Mouse (Mus musculus): ENCODE results near the gene Ubtd2. TPM values are rescaled to one million over a fixed set of nuclear protein-coding genes. Genes with fewer than 3 reads are reported as not detected.
A peak's percentile ranks its signal among the peaks of the same experiment; 100 is the strongest.

The Ubtd2 gene
- polyA plus RNA-seq, 1 experiment from 2014 or later, result 66.3 TPM

DNA sequence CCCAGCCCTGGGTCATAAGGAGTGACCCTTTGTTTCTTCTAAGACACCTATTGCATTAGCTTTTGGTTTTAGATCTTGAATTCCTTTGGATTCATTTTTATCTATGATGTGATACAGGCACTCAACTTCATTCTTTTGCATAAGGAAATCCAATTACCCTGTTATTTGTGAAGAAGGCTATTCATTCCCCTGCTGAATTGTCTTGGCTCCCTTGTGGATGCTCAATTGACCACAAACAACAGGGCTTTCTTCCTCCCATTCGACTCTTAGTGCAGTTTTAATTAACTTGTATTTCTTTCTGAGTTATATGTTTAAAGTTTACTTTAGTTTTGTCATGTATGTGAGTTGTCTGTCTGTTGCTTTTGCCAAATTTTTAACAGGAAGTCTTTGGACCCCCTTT, 10.9 kb upstream of the Ubtd2 start:
- WGBS, result 7% methylated on average over 1 of the region's 1 CpGs
- ATAC-seq (ENCODE audit: low FRiP score, low read depth), result no peak

DNA sequence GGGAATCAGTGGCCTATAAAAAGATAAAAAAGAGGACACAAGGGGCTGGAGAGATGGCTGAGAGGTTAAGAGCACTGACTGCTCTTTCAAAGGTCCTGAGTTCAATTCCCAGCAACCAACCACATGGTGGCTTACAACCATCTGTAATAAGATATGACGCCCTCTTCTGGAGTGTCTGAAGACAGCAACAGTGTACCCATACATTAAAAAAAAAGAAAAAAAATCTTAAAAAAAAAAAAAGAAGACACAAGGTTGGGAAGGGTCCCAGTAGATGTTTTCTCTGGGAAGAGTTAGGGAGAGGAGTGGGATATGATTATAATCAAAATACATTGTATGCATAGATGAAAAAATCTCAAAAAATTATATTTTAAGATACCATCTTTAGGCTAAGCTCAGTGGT, 10.0 kb upstream of the Ubtd2 start:
- Histone ChIP-seq H3K9me3 (no peaks in the 10 kb centered on the region), H3K9ac (replicated peaks) (no peak overlapping the region), H3K4me3 (no peak overlapping the region), H3K36me3 (no peaks in the 10 kb centered on the region), H3K27ac (replicated peaks) (no peak overlapping the region), H3K4me2 (replicated peaks) (no peak overlapping the region), H3K27me3 (no peaks in the 10 kb centered on the region), H3K4me1 (no peaks in the 10 kb centered on the region; the same call in 1 of the 2 replicates)
- WGBS, result 64% methylated on average over 1 of the region's 1 CpGs
- no peak for ATAC-seq (ENCODE audit: low FRiP score, low read depth)

More for the DNA sequence above, 10.9 kb upstream of the Ubtd2 start:
- Histone ChIP-seq H3K27ac (replicated peaks) (no peak overlapping the region), H3K4me3 (no peak overlapping the region), H3K9me3 (no peaks in the 10 kb centered on the region), H3K4me2 (replicated peaks) (no peak overlapping the region), H3K9ac (replicated peaks) (no peak overlapping the region), H3K27me3 (no peaks in the 10 kb centered on the region), H3K36me3 (no peaks in the 10 kb centered on the region), H3K4me1 (no peaks in the 10 kb centered on the region; the same call in 1 of the 2 replicates)

GRCm38 (mm10) chr11:32445637-32446226, 9.4 kb upstream of the Ubtd2 start:
- no peaks in the 10 kb centered on the region for H3K27me3 ChIP-seq
- H3K4me1 ChIP-seq, result no peaks in the 10 kb centered on the region; the same call in 1 of the 2 replicates
- no peak overlapping the region for H3K4me2 ChIP-seq (replicated peaks)
- H3K9me3 ChIP-seq, result no peaks in the 10 kb centered on the region
- no peaks in the 10 kb centered on the region for H3K36me3 ChIP-seq
- H3K27ac ChIP-seq (replicated peaks), result no peak overlapping the region
- 89% methylated on average over 6 of the region's 6 CpGs for WGBS
- ATAC-seq (ENCODE audit: low FRiP score, low read depth), result no peak
- no peak overlapping the region for H3K9ac ChIP-seq (replicated peaks)
- H3K4me3 ChIP-seq, result no peak overlapping the region

DNA sequence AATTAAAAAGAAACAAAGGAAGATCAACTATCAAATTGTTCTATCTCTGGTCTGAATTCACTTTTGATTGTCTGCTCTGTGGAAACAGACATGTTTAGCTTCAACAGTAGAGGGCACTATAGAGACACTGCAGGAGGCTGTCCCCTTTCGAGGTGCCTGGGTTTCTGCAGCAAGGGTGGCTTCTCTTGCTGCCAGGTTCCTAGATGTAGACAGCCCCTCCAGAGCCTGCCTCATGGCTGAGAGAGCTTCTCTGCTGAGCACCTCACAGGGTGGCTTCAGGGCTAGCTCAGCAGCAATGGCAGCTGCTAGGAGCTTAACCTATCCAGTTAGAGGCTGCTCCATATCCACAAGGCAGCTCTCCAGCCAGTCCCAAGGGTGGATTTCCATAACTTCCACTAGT, 5.0 kb upstream of the Ubtd2 start:
- Histone ChIP-seq H3K4me3 (no peak overlapping the region), H3K9me3 (no peaks in the 10 kb centered on the region), H3K27ac (replicated peaks) (no peak overlapping the region), H3K4me2 (replicated peaks) (no peak overlapping the region), H3K36me3 (no peaks in the 10 kb centered on the region), H3K4me1 (peaks cover 8% of the 10 kb centered on the region; the same call in 1 of the 2 replicates), H3K9ac (replicated peaks) (no peak overlapping the region), H3K27me3 (no peaks in the 10 kb centered on the region)
- ATAC-seq (ENCODE audit: low FRiP score, low read depth), result no peak
- WGBS, result 0% methylated on average over 1 of the region's 1 CpGs

- ATAC-seq (ENCODE audit: low FRiP score, low read depth), result no peak
- 90% methylated on average over 6 of the region's 6 CpGs for WGBS
- Histone ChIP-seq H3K9ac (replicated peaks) (no peak overlapping the region), H3K4me2 (replicated peaks) (no peak overlapping the region), H3K4me1 (peaks cover 10% of the 10 kb centered on the region), H3K27me3 (no peaks in the 10 kb centered on the region), H3K9me3 (no peaks in the 10 kb centered on the region), H3K36me3 (no peaks in the 10 kb centered on the region), H3K27ac (replicated peaks) (no peak overlapping the region), H3K4me3 (no peak overlapping the region)
Observed at GRCm38 (mm10) chr11:32451306-32451705, 3.9 kb upstream of the Ubtd2 start.

DNA sequence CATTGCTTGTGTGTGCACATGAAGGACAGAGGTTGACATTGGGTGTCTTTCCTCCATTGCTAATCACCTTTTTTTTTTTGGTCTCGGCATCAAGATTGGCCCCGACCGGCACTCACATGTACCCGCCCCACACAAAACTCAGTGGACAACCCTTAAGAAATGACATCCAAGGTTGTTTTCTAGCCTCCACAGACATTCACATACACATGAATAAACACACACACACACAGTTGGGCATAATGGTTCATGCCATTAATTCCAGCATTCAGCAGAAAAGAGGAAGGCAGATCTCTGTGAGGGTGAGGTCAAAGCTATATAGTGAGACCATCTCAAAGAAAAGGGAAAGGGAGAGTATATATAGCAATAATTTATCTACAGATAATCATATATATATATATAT, 2.4 kb upstream of the Ubtd2 start:
- no peaks in the 10 kb centered on the region for H3K9me3 ChIP-seq
- no peak overlapping the region for H3K4me2 ChIP-seq (replicated peaks)
- no peak overlapping the region for H3K4me3 ChIP-seq
- ATAC-seq (ENCODE audit: low FRiP score, low read depth), result no peak
- peaks cover 20% of the 10 kb centered on the region for H3K4me1 ChIP-seq
- no peaks in the 10 kb centered on the region for H3K36me3 ChIP-seq
- H3K27me3 ChIP-seq, result no peaks in the 10 kb centered on the region
- no peak overlapping the region for H3K27ac ChIP-seq (replicated peaks)
- no peak overlapping the region for H3K9ac ChIP-seq (replicated peaks)
- WGBS, result 90% methylated on average over 4 of the region's 4 CpGs

DNA sequence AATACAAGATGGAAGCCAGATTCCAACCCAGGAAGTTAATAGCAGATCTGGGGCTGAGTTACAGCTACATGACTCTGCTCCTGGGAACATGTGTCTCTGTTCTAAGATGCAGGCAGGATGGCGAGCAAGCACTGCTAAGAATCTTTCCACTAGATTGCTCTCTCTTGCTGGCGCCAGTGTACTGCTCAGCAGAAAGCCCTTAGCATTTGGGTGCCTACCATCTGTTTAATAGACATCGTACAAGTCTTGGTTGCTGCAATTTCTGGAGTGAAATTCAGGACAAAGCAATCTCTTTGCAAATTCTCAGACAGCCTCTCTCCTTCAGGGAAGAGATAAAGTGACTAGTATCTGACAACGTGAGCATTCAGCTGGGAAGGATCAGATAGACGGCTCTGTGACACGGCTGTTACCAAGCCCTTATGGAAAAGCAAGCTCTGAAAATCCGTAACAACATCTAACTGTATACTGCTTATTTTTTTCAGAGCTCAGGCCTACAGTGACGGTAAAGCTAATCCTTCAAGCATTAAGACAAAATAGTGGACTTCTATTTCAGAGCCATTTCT, 1.7 kb upstream of the Ubtd2 start:
- ATAC-seq (ENCODE audit: low FRiP score, low read depth), result no peak
- H3K27ac ChIP-seq (replicated peaks), result 0 out of 2 replicates have a peak overlapping the region, but pooled peaks have one; percentile 42

DNA sequence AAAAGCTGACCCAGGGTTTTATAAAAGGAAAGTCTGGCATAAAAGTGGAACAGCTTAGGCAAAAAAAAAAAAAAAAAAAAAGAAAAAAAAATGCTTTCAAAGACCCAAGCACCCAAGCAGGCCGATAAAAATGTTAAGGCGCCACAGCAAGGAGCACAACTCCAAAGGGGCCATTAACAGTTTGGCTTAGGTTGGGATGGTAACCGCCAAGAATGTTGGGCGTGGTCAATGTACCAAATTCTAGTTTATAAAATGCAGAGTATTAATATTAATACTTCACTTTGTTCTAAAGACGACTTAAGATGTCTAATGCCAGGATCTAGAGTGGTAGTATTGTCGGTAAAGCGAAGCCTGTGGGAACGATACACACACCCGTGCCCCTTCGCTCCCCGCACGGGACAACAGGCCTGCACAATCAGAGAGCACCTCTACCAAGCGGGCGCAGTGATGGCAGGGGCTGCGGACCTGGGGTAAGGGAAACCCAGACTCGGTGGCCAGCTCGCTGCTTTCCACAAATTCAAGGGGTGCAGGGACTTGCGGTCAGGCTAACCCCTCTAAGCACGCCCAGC, 855 bp upstream of the Ubtd2 start:
- ATAC-seq (ENCODE audit: low FRiP score, low read depth), result no peak; the same call in 1 of the 2 replicates
- peak overlapping the region; percentile 96 for H3K4me3 ChIP-seq
- 2% methylated on average over 19 of the region's 19 CpGs for WGBS

More for the DNA sequence above, 1.7 kb upstream of the Ubtd2 start:
- no peak overlapping the region for H3K4me3 ChIP-seq
- H3K27me3 ChIP-seq, result no peaks in the 10 kb centered on the region
- no peak overlapping the region for H3K9ac ChIP-seq (replicated peaks)
- WGBS, result 36% methylated on average over 8 of the region's 8 CpGs
- peaks cover 20% of the 10 kb centered on the region for H3K4me1 ChIP-seq
- H3K4me2 ChIP-seq (replicated peaks), result no peak overlapping the region
- no peaks in the 10 kb centered on the region for H3K36me3 ChIP-seq
- H3K9me3 ChIP-seq, result no peaks in the 10 kb centered on the region

DNA sequence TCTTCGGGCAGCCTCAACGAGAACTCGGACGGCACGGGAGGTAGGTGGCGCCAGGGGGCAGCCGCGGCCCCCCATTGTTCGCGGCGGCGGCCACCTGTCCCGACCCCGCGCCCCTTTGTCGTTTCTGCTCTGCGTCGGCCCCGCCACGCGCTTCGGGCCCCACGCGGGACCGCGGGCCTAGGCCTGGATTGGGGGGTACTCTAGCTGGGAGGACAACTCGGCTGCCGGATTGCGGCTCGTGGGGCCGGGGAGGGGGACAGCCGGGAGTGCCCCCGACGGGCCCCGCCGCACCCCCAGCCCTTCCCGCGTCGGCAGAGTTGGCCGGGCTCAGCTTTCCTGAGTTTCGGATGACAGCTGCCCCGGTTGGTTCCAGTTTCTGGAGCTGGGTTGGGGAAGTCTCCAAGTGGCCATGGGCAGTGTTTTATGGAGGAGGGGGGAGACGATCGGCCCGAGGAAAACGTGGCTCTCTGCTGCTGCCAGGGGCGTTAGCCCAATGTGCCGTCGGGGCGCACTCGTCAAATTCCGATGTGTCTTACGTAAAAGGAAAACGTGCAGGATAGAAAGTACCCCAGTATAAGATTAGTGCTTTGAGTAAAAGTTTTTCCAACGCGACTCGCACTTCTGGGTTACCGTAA, 454 bp downstream of the Ubtd2 start:
- Histone ChIP-seq H3K27me3 (no peaks in the 10 kb centered on the region), H3K9ac (replicated peaks) (peak overlapping the region; percentile 95), H3K9me3 (no peaks in the 10 kb centered on the region), H3K36me3 (no peaks in the 10 kb centered on the region), H3K4me1 (peaks cover 20% of the 10 kb centered on the region), H3K4me2 (replicated peaks) (peak overlapping the region; percentile 88), H3K4me3 (peak overlapping the region; percentile 96), H3K27ac (replicated peaks) (peak overlapping the region; percentile 94)
- WGBS, result under 1% methylated on average over 42 of the region's 58 CpGs
- peak; percentile 16 for ATAC-seq (ENCODE audit: low FRiP score, low read depth)

More for the DNA sequence above, 855 bp upstream of the Ubtd2 start:
- H3K36me3 ChIP-seq, result no peaks in the 10 kb centered on the region
- H3K4me1 ChIP-seq, result peaks cover 20% of the 10 kb centered on the region
- H3K27me3 ChIP-seq, result no peaks in the 10 kb centered on the region
- peak overlapping the region; percentile 88 for H3K4me2 ChIP-seq (replicated peaks)
- H3K27ac ChIP-seq (replicated peaks), result peak overlapping the region; percentile 94
- H3K9me3 ChIP-seq, result no peaks in the 10 kb centered on the region
- peak overlapping the region; percentile 95 for H3K9ac ChIP-seq (replicated peaks)

DNA sequence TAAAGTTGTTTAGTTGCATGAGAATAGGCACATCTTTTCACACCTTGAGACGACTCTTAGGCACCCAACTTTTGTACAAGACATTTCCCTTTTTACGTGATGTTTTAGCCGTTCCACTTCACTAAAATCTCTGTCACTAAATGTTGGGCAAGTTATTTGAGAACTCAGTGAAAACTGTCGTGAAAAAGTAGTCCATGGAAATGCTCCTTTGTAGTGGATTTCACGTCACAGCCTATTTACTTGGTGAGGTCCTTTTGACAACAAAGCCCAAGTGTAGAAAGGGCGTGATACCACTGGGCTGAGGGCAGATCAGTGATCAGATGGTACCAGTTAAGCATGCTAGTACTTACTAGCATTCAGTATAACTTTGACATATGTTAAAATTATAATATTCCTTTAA, 1.2 kb downstream of the Ubtd2 start:
- Histone ChIP-seq H3K27ac (replicated peaks) (no peak overlapping the region), H3K4me2 (replicated peaks) (peak overlapping the region; percentile 88), H3K4me3 (peak overlapping the region; percentile 96), H3K27me3 (no peaks in the 10 kb centered on the region), H3K36me3 (no peaks in the 10 kb centered on the region), H3K4me1 (peaks cover 20% of the 10 kb centered on the region), H3K9ac (replicated peaks) (peak overlapping the region; percentile 95), H3K9me3 (no peaks in the 10 kb centered on the region)
- ATAC-seq (ENCODE audit: low FRiP score, low read depth), result no peak
- WGBS, result 10% methylated on average over 6 of the region's 6 CpGs

- Histone ChIP-seq H3K4me3 (no peak overlapping the region), H3K27me3 (no peaks in the 10 kb centered on the region), H3K36me3 (no peaks in the 10 kb centered on the region), H3K27ac (replicated peaks) (no peak overlapping the region), H3K9ac (replicated peaks) (no peak overlapping the region), H3K9me3 (no peaks in the 10 kb centered on the region), H3K4me2 (replicated peaks) (no peak overlapping the region), H3K4me1 (0 out of 2 replicates have a peak, but pooled peaks cover 8% of the 10 kb centered on the region)
- ATAC-seq (ENCODE audit: low FRiP score, low read depth), result no peak
- 73% methylated on average over 2 of the region's 2 CpGs for WGBS
Observed at GRCm38 (mm10) chr11:32464282-32464681, 9.1 kb downstream of the Ubtd2 start.

GRCm38 (mm10) chr11:32471925-32472324, 16.8 kb downstream of the Ubtd2 start:
- Histone ChIP-seq H3K4me1 (no peaks in the 10 kb centered on the region), H3K36me3 (no peaks in the 10 kb centered on the region), H3K4me2 (replicated peaks) (no peak overlapping the region), H3K27ac (replicated peaks) (no peak overlapping the region), H3K4me3 (no peak overlapping the region), H3K27me3 (no peaks in the 10 kb centered on the region), H3K9ac (replicated peaks) (no peak overlapping the region), H3K9me3 (no peaks in the 10 kb centered on the region)
- 72% methylated on average over 2 of the region's 2 CpGs for WGBS
- ATAC-seq (ENCODE audit: low FRiP score, low read depth), result no peak

Measured in midbrain, embryonic 12.5 days (tissue).